Mouse (Mus musculus) heart, postnatal 0 days (tissue): ENCODE results near the gene Aph1b. TPM values are rescaled to one million over a fixed set of nuclear protein-coding genes. Genes with fewer than 3 reads are reported as not detected.
A peak's percentile ranks its signal among the peaks of the same experiment; 100 is the strongest.
"Not testable (repeated sequence)": the region's sequence is repeated elsewhere in the genome, so short reads cannot be mapped to it uniquely, and the experiment has no call there.

ENCODE experiments used
- ATAC-seq: fragments of 200-750 bp; cut with Nextera tagmentation; 2 replicates; pipeline ENCODE4 v1.8.0; 2017; ENCODE audit warnings: low read depth, moderate number of reproducible peaks, moderate library complexity; ENCODE audit not compliant: insufficient read depth
- DNase-seq: peaks from one replicate; pipeline ENCODE4 v3.0.0-alpha.2; 2016; ENCODE audit warnings: low spot score
- H3K27ac ChIP-seq: fragments of 300-500 bp; sonication (generic); 2 replicates; pipeline ENCODE4 v1.5.1; 2014; ENCODE audit warnings: low read depth, mild to moderate bottlenecking
- H3K27me3 ChIP-seq: fragments of 300-500 bp; sonication (generic); 2 replicates; pipeline ENCODE4 v1.6.1; 2014; ENCODE audit warnings: low read length, mixed read lengths; ENCODE audit not compliant: control insufficient read depth, insufficient read depth
- H3K36me3 ChIP-seq: fragments of 300-500 bp; sonication (generic); replicated peaks from 2 replicates; pipeline ENCODE4 v1.6.1; 2014; ENCODE audit warnings: low read length, mixed read lengths; ENCODE audit not compliant: control insufficient read depth, insufficient read depth
- H3K4me1 ChIP-seq: fragments of 300-500 bp; sonication (generic); 2 replicates; pipeline ENCODE4 v1.6.1; 2014; ENCODE audit warnings: antibody characterized with exemption; ENCODE audit not compliant: control insufficient read depth, insufficient read depth
- H3K4me2 ChIP-seq: fragments of 300-500 bp; sonication (generic); 2 replicates; pipeline ENCODE4 v1.6.1; 2014; ENCODE audit warnings: low read depth, mild to moderate bottlenecking, low read length, moderate library complexity
- H3K4me3 ChIP-seq: fragments of 300-500 bp; sonication (generic); 2 replicates; pipeline ENCODE4 v1.5.1; 2014; ENCODE audit warnings: low read depth, low read length
- H3K9ac ChIP-seq: fragments of 300-500 bp; sonication (generic); replicated peaks from 2 replicates; pipeline ENCODE4 v1.6.1; 2014; ENCODE audit warnings: low read depth, low read length, mixed read lengths
- H3K9me3 ChIP-seq: fragments of 300-500 bp; sonication (generic); replicated peaks from 2 replicates; pipeline ENCODE4 v1.6.1; 2016; ENCODE audit warnings: low read length; ENCODE audit not compliant: control insufficient read depth
- CTCF ChIP-seq: IDR thresholded peaks from 2 replicates; pipeline ENCODE4 v1.5.1; 2016; ENCODE audit warnings: antibody characterized with exemption, control low read depth, low read depth
- EP300 ChIP-seq: IDR thresholded peaks from 2 replicates; pipeline ENCODE4 v1.6.1; 2016; ENCODE audit warnings: antibody characterized with exemption, low read depth
- WGBS: fragments of 180-500 bp; shearing (Covaris S2); extraction: QIAGEN DNeasy Blood & Tissue Kit; methylation state at CpG from one replicate; pipeline ENCODE4 v1.1.7; 2014; 5-methylcytosine and 5-hydroxymethylcytosine counted together
- polyA plus RNA-seq: library from polyadenylated mRNA; unstranded; fragments of >200 nt; fragmentation: Nextera tagmentation; extraction: Ambion mirVana; gene quantifications from 2 replicates; pipeline ENCODE4 v1.2.1, GENCODE M21; 2015
- total RNA-seq: library from RNA; depleted of rRNA; stranded (reverse); fragments of >200 nt; gene quantifications from 2 replicates; pipeline ENCODE4 v1.2.3, GENCODE M21; 2014; ENCODE audit warnings: low replicate concordance

Aph1b gene
- total and polyA plus RNA-seq, 2 experiments from 2014 or later: 5.4 to 5.9 TPM

GRCm38 (mm10) chr9:66825990-66826389 lies 30.7 kb upstream of the Aph1b start:
- WGBS: 45% methylated on average over 1 of the region's 1 CpGs

GRCm38 (mm10) chr9:66822255-66822654 lies 27.0 kb upstream of the Aph1b start:
- DNase-seq, H3K4me1 ChIP-seq, H3K9me3 ChIP-seq, H3K27me3 ChIP-seq, H3K36me3 ChIP-seq, H3K4me3 ChIP-seq, ATAC-seq, H3K27ac ChIP-seq, H3K9ac ChIP-seq, H3K4me2 ChIP-seq: not testable (repeated sequence)
- WGBS: no CpG with 5 or more reads among the region's 5 CpGs

More at GRCm38 (mm10) chr9:66825990-66826389, 30.7 kb upstream of the Aph1b start:
- DNase-seq (peak; percentile 74), ATAC-seq (no peak)
- no peak overlapping the region for H3K27ac ChIP-seq
- H3K9ac ChIP-seq: no peak overlapping the region
- TF ChIP-seq CTCF (peak; percentile 86), EP300 (no peak)
- no peaks in the 10 kb centered on the region for H3K36me3 ChIP-seq
- no peak overlapping the region for H3K4me3 ChIP-seq
- no peaks in the 10 kb centered on the region for H3K9me3 ChIP-seq
- no peaks in the 10 kb centered on the region for H3K27me3 ChIP-seq
- H3K4me2 ChIP-seq: no peak overlapping the region
- no peaks in the 10 kb centered on the region for H3K4me1 ChIP-seq

- no peak for DNase-seq
- no peaks in the 10 kb centered on the region for H3K36me3 ChIP-seq
- no peak overlapping the region for H3K27ac ChIP-seq
- ATAC-seq: no peak
- no peak overlapping the region for H3K4me3 ChIP-seq
- H3K9me3 ChIP-seq: no peaks in the 10 kb centered on the region
- no peak overlapping the region for H3K9ac ChIP-seq
- H3K4me1 ChIP-seq: no peaks in the 10 kb centered on the region
- H3K4me2 ChIP-seq: no peak overlapping the region
- 66% methylated on average over 5 of the region's 5 CpGs for WGBS
- H3K27me3 ChIP-seq: no peaks in the 10 kb centered on the region
- TF ChIP-seq CTCF (no peak), EP300 (no peak)
Measured at GRCm38 (mm10) chr9:66820996-66821395, 25.7 kb upstream of the Aph1b start.

- H3K27me3 ChIP-seq: no peaks in the 10 kb centered on the region
- DNase-seq (no peak), ATAC-seq (no peak)
- no peaks in the 10 kb centered on the region for H3K9me3 ChIP-seq
- no peak overlapping the region for H3K4me2 ChIP-seq
- no peak overlapping the region for H3K4me3 ChIP-seq
- TF ChIP-seq CTCF (no peak), EP300 (no peak)
- H3K27ac ChIP-seq: no peak overlapping the region
- no peaks in the 10 kb centered on the region for H3K4me1 ChIP-seq
- no peak overlapping the region for H3K9ac ChIP-seq
- 38% methylated on average over 2 of the region's 2 CpGs for WGBS
- no peaks in the 10 kb centered on the region for H3K36me3 ChIP-seq
Measured at GRCm38 (mm10) chr9:66813392-66813791, 18.1 kb upstream of the Aph1b start.

- H3K9ac ChIP-seq, ATAC-seq, H3K27me3 ChIP-seq, DNase-seq, H3K36me3 ChIP-seq, H3K9me3 ChIP-seq, H3K4me1 ChIP-seq, H3K27ac ChIP-seq: not testable (repeated sequence)
- Histone ChIP-seq H3K4me3 (peak overlapping the region; percentile 36), H3K4me2 (peak overlapping the region; percentile 54)
- WGBS: 11% methylated on average over 31 of the region's 37 CpGs
Measured at GRCm38 (mm10) chr9:66805951-66806350, 10.7 kb upstream of the Aph1b start.

- TF ChIP-seq CTCF: no peak
- TF ChIP-seq EP300: no peak
- 32% methylated on average over 12 of the region's 12 CpGs for WGBS
- 0 out of 2 replicates have a peak, but pooled peaks have one; percentile 8 for ATAC-seq
- Histone ChIP-seq H3K4me3 (no peak overlapping the region), H3K9me3 (no peaks in the 10 kb centered on the region), H3K27ac (no peak overlapping the region), H3K4me1 (0 out of 2 replicates have a peak, but pooled peaks cover 8% of the 10 kb centered on the region), H3K27me3 (peaks cover 9% of the 10 kb centered on the region; the same call in 1 of the 2 replicates), H3K36me3 (no peaks in the 10 kb centered on the region), H3K4me2 (peak overlapping the region; percentile 32), H3K9ac (peak overlapping the region; percentile 30; the same call in 1 of the 2 replicates)
- DNase-seq: no peak
Measured at GRCm38 (mm10) chr9:66801947-66802346, 6.7 kb upstream of the Aph1b start.
